Mouse (Mus musculus) liver, embryonic 16.5 days (tissue): ENCODE results near the gene Hist1h2ae. TPM values are rescaled to one million over a fixed set of nuclear protein-coding genes. Genes with fewer than 3 reads are reported as not detected.
"Not testable (repeated sequence)": the region's sequence is repeated elsewhere in the genome, so short reads cannot be mapped to it uniquely, and the experiment has no call there.

ENCODE experiments used
- ATAC-seq: fragments of 200-750 bp; cut with Nextera tagmentation; 2 replicates; pipeline ENCODE4 v1.8.0; 2017; ENCODE audit warnings: low read depth, mild to moderate bottlenecking, moderate number of reproducible peaks, moderate library complexity
- H3K27ac ChIP-seq: fragments of 300-500 bp; sonication (generic); 2 replicates; pipeline ENCODE4 v1.5.1; 2014; ENCODE audit warnings: mild to moderate bottlenecking, low read length
- H3K27me3 ChIP-seq: fragments of 300-500 bp; sonication (generic); 2 replicates; pipeline ENCODE4 v1.6.1; 2014; ENCODE audit warnings: low read depth, low read length, mixed read lengths; ENCODE audit not compliant: control insufficient read depth, insufficient read depth
- H3K36me3 ChIP-seq: fragments of 300-500 bp; sonication (generic); 2 replicates; pipeline ENCODE4 v1.6.1; 2014; ENCODE audit warnings: mild to moderate bottlenecking; ENCODE audit not compliant: control insufficient read depth, insufficient read depth
- H3K4me1 ChIP-seq: fragments of 300-500 bp; sonication (generic); 2 replicates; pipeline ENCODE4 v1.6.1; 2014; ENCODE audit warnings: low read depth, low read length, mixed read lengths; ENCODE audit not compliant: control insufficient read depth
- H3K4me2 ChIP-seq: fragments of 300-500 bp; sonication (generic); 2 replicates; pipeline ENCODE4 v1.6.1; 2014; ENCODE audit warnings: low read depth, low read length, mixed read lengths
- H3K4me3 ChIP-seq: fragments of 300-500 bp; sonication (generic); 2 replicates; pipeline ENCODE4 v1.5.1; 2014; ENCODE audit warnings: low read depth, mild to moderate bottlenecking, low read length
- H3K9ac ChIP-seq: fragments of 300-500 bp; sonication (generic); 2 replicates; pipeline ENCODE4 v1.6.1; 2014; ENCODE audit warnings: low read depth, low read length
- H3K9me3 ChIP-seq: fragments of 300-500 bp; sonication (generic); replicated peaks from 2 replicates; pipeline ENCODE4 v1.6.1; 2016; ENCODE audit warnings: low read length; ENCODE audit not compliant: control insufficient read depth
- WGBS: fragments of 180-500 bp; shearing (Covaris S2); extraction: QIAGEN DNeasy Blood & Tissue Kit; methylation state at CpG from one replicate; pipeline ENCODE4 v1.1.7; 2014; ENCODE audit not compliant: insufficient replicate concordance; 5-methylcytosine and 5-hydroxymethylcytosine counted together
- polyA plus RNA-seq: library from polyadenylated mRNA; unstranded; fragments of >200 nt; fragmentation: Nextera tagmentation; extraction: Ambion mirVana; gene quantifications from 2 replicates; pipeline ENCODE4 v1.2.1, GENCODE M21; 2015

Hist1h2ae gene
- polyA plus RNA-seq, 1 experiment from 2014 or later = 63.6 TPM

DNA sequence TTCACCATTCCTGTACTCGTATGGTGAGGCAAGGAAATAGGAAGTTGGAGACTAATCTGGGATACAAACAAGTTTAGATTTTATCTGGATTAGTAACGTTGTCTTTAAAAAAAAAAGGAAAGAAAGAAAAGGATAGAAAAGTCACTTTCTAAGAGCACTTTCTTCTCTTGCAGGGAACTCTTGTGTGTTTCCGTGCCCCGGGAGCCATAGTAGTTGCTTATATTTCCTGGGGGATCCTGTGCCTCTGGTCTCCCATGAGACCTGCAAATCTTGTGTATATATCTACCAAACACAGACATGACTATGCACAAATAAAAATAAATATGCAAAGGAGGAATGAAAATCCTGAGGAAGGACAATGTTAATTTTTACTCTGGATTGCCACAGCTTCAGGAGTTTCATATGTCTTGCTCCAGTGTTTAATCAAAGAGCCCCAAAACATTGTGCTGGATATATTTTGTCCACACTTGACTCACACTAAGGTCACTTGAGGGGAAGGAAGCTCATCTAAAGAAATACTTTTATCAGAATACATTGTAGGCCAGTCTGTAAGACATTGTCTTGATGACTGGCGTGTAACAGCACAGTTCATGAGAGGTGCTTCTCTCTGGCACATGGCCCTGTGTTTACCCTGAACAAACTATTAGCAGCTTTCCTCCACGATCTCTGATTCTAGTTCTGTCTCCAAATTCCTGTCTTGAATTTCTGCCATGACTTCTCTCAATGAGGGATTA lies 6.1 kb upstream of the Hist1h2ae start:
- WGBS = 34% methylated on average over 6 of the region's 6 CpGs
- Histone ChIP-seq H3K27ac (peak overlapping the region; percentile 90), H3K4me3 (peak overlapping the region; percentile 64), H3K27me3 (no peaks in the 10 kb centered on the region), H3K4me1 (peaks cover 20% of the 10 kb centered on the region), H3K9me3 (no peaks in the 10 kb centered on the region), H3K4me2 (peak overlapping the region; percentile 70), H3K9ac (peak overlapping the region; percentile 77), H3K36me3 (no peaks in the 10 kb centered on the region)
- no peak for ATAC-seq

DNA sequence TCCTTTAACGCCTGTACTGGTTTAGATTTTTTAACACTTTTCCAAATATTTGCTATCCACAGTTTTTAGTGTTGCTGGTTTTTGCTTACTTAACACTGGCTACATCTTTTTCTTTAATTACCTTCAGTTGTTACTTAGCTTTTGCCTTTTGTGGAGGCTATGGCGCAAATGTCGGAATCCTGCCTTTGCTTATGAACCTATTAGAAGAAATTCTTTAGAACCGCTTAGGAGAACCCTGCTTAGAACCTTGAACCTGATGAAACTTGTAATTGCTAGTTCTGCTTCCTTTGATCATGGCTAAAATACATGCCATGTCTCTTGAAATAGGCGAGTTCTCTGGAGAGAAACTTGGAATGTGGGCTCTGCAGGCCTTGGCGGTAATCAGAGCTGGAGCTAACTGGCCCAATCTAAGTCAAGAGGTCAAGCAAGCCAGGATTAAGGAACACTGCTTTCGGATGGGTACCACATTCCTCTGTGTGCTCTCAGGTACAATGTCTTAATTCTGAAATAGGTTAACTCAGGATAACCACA lies 5.4 kb upstream of the Hist1h2ae start:
- Histone ChIP-seq H3K36me3 (no peaks in the 10 kb centered on the region), H3K27ac (peak overlapping the region; percentile 90), H3K27me3 (no peaks in the 10 kb centered on the region), H3K9ac (peak overlapping the region; percentile 77), H3K4me2 (peak overlapping the region; percentile 70), H3K4me3 (peak overlapping the region; percentile 64), H3K4me1 (peaks cover 17% of the 10 kb centered on the region), H3K9me3 (no peaks in the 10 kb centered on the region)
- 4% methylated on average over 7 of the region's 7 CpGs for WGBS
- ATAC-seq = no peak

DNA sequence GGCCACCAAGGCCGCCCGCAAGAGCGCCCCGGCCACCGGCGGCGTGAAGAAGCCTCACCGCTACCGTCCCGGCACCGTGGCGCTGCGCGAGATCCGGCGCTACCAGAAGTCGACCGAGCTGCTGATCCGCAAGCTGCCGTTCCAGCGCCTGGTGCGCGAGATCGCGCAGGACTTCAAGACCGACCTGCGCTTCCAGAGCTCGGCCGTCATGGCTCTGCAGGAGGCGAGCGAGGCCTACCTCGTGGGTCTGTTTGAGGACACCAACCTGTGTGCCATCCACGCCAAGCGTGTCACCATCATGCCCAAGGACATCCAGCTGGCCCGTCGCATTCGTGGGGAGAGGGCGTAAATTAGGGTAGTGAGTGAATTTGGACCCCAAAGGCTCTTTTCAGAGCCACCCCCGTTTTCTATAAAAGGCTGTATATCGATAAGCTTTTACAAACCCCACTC lies 4.9 kb upstream of the Hist1h2ae start:
- H3K27me3 ChIP-seq, H3K9me3 ChIP-seq, ATAC-seq, H3K36me3 ChIP-seq: not testable (repeated sequence)
- peaks cover 15% of the 10 kb centered on the region for H3K4me1 ChIP-seq
- peak overlapping the region; percentile 77 for H3K9ac ChIP-seq
- peak overlapping the region; percentile 70 for H3K4me2 ChIP-seq
- under 1% methylated on average over 14 of the region's 40 CpGs for WGBS
- peak overlapping the region; percentile 64 for H3K4me3 ChIP-seq
- H3K27ac ChIP-seq = peak overlapping the region; percentile 90

DNA sequence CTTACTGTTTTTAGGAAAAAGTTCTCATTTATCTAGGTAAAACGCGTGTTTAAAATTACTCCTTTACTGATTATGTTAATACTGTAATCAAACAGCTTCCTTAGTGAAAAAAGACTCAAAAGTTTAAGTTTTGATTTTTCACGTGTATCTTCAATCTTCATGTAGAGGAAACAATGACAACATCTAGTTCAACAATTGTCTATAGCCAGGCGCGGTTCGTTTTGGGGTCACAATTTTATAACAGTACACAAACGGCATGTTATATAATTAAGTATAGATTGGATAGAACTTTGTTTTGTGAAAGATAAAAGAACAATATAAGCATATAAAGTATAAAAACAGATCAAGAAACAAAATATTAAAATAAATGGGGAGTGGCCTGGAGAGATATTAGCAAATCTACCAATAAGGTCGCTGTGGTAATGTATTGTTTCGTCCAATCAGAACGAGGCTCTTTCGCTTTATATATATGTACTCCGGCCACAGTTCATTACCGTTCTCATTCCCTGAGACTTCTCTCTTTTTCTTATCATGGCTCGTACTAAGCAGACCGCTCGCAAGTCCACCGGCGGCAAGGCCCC lies 4.3 kb upstream of the Hist1h2ae start, which contains the start of gene Hist1h3d:
Gene Hist1h3d, plus strand, starts transcription at position 493 of the 581 bp plus-strand sequence.
- Histone ChIP-seq H3K27ac (peak within 1 kb of the TSS; percentile 96), H3K4me1 (peaks cover 12% of the 10 kb centered on the region), H3K27me3 (no peaks in the 10 kb centered on the region), H3K4me3 (peak within 1 kb of the TSS; percentile 64), H3K4me2 (peak within 1 kb of the TSS; percentile 70), H3K36me3 (no peaks in the 10 kb centered on the region), H3K9ac (peak within 1 kb of the TSS; percentile 77), H3K9me3 (no peaks in the 10 kb centered on the region)
- ATAC-seq = peak; percentile 40
- under 1% methylated on average over 18 of the region's 18 CpGs for WGBS

DNA sequence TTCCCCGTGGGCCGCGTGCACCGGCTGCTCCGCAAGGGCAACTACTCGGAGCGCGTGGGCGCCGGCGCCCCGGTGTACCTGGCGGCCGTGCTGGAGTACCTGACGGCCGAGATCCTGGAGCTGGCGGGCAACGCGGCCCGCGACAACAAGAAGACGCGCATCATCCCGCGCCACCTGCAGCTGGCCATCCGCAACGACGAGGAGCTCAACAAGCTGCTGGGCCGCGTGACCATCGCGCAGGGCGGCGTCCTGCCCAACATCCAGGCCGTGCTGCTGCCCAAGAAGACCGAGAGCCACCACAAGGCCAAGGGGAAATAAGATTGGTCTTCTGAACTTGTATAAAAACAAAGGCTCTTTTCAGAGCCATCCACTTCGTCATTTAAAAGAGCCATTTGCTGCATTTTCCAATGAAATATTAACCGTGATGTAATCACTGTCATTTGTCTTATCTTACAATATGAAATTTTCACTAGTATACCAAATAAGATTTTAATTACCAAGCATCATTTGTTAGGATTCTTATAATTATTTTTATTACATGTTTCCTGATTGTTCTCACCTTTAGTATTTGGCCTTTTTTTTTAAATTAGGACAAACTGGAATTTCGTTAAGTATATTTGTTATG lies 3.6 kb upstream of the Hist1h2ae start:
- 0% methylated on average over 5 of the region's 39 CpGs for WGBS
- peak overlapping the region; percentile 98 for H3K27ac ChIP-seq
- peak overlapping the region; percentile 60 for H3K4me2 ChIP-seq
- H3K4me1 ChIP-seq = peaks cover 17% of the 10 kb centered on the region
- H3K9me3 ChIP-seq, H3K36me3 ChIP-seq, ATAC-seq, H3K27me3 ChIP-seq: not testable (repeated sequence)
- H3K4me3 ChIP-seq = peak overlapping the region; percentile 55
- H3K9ac ChIP-seq = peak overlapping the region; percentile 67

DNA sequence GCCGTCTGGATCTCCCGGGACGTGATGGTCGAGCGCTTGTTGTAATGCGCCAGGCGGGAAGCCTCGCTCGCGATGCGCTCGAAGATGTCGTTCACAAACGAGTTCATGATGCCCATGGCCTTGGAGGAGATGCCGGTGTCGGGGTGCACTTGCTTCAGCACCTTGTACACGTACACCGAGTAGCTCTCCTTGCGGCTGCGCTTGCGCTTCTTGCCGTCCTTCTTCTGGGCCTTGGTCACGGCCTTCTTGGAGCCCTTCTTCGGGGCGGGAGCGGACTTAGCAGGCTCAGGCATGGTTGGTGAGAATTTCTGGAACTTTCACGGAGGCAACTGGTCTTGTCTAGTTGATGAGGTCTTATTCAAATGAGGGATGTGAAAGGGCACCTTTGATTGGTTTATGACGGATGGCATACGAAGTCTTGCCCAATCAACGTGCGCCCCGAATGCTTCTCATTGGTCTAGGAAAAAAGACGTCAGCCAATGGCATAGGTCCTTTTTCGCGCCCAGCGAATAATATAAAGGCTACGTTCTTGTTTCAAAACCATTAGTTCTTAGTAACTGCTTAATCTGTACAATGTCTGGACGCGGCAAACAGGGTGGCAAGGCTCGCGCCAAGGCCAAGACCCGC lies 3.0 kb upstream of the Hist1h2ae start, which contains the start of the genes Hist1h2bf and Hist1h2ad:
Gene Hist1h2bf, minus strand, starts transcription at position 299 of the 627 bp plus-strand sequence.
Gene Hist1h2ad, plus strand, starts transcription at position 484 of the 627 bp plus-strand sequence.
- Histone ChIP-seq H3K4me3 (peak within 1 kb of the TSS; percentile 63), H3K4me2 (peak within 1 kb of the TSS; percentile 79), H3K9ac (peak within 1 kb of the TSS; percentile 77), H3K27ac (peak within 1 kb of the TSS; percentile 98), H3K4me1 (peaks cover 18% of the 10 kb centered on the region)
- under 1% methylated on average over 34 of the region's 42 CpGs for WGBS
- peak; percentile 77 for ATAC-seq
- not testable (repeated sequence) for H3K36me3 ChIP-seq, H3K27me3 ChIP-seq, H3K9me3 ChIP-seq

DNA sequence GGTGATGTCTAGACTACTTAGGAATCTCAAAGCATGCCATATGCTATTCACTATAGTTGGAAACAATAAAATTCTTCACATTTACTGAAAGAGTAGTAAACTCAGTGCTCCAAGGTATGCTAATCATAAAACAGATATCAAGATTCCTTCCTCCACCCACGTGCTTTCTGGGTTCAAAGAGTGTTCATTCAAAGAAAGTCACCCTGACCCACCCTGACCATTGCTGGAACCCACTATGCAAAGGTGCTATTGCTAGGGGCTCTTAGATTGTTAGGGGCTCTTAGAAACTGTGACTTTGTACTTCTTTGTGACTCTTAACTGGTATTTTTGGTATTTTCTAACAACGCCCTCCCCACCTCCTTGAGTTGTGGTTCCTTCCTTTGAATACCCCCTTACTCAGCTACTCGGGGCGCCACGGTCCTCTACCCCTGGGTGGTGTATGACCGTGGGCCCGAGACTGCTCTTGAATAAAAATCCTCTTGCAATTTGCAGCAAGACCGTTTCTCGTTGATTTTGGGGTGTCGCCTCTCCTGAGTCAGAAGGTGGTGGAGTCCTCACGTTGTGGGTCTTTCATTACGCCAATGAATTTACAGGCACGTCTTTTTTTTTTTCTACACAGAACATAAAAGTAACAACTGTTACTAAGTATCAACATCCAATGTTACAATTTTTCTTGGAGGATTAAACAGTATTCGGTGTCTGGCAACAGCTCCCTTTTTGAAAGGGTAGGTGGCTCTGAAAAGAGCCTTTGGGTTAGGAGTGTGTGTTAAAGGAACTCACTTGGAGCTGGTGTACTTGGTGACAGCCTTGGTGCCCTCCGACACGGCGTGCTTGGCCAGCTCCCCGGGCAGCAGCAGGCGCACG lies 2.2 kb upstream of the Hist1h2ae start:
- not testable (repeated sequence) for H3K9me3 ChIP-seq, H3K36me3 ChIP-seq, H3K27me3 ChIP-seq, ATAC-seq
- Histone ChIP-seq H3K4me3 (peak overlapping the region; percentile 63), H3K27ac (peak overlapping the region; percentile 98), H3K4me1 (peaks cover 17% of the 10 kb centered on the region), H3K9ac (peak overlapping the region; percentile 73), H3K4me2 (peak overlapping the region; percentile 79)
- WGBS = 4% methylated on average over 17 of the region's 20 CpGs
